Comparison of ENCODE assay signal across 16 mouse cellular contexts in genomic region chr10:13240431-13240830, GRCm38 (mm10). TPM values are rescaled to one million over a fixed set of nuclear protein-coding genes. Genes with fewer than 3 reads are reported as not detected.
DNase-seq lines count a peak whose midpoint lies in the region; ATAC-seq and TF ChIP-seq lines count a peak whose summit lies in the region.
"Had no signal": no experiment of that assay in that cellular context is flagged by ENCODE, and none has a peak within 500 bp of the region (broad histone marks: within the 10 kb centered on the region; RNA-seq: fewer than 3 reads in every experiment).

No protein-coding gene starts in this region.

- no peak overlapping the region for H3K4me3 ChIP-seq in liver, embryonic 12.5 days
- H3K4me3 ChIP-seq in intestine, postnatal 0 days (ENCODE audit: low read depth, low read length): no peak overlapping the region
- H3K4me3 ChIP-seq in stomach, embryonic 15.5 days (replicated peaks): no peak overlapping the region
- no peak overlapping the region for H3K4me3 ChIP-seq in midbrain, embryonic 10.5 days
- H3K4me3 ChIP-seq: forebrain, embryonic 15.5 days; hindbrain, embryonic 13.5 days; midbrain, embryonic 15.5 days had no signal

- H3K9me3 ChIP-seq in liver, embryonic 12.5 days (replicated peaks): no peaks in the 10 kb centered on the region
- H3K9me3 ChIP-seq in intestine, postnatal 0 days (ENCODE audit: control insufficient read depth): no peaks in the 10 kb centered on the region
- H3K9me3 ChIP-seq in stomach, embryonic 15.5 days: no peaks in the 10 kb centered on the region
- H3K9me3 ChIP-seq in midbrain, embryonic 10.5 days (replicated peaks): no peaks in the 10 kb centered on the region
- H3K9me3 ChIP-seq: forebrain, embryonic 15.5 days; hindbrain, embryonic 13.5 days; midbrain, embryonic 15.5 days had no signal

- peak; percentile 12; the same call in 1 of the 2 replicates for TF ChIP-seq CTCF in intestine, postnatal 0 days (IDR thresholded peaks at IDR 0.05; ENCODE audit: low read depth)

- peaks cover 7% of the 10 kb centered on the region for H3K4me1 ChIP-seq in liver, embryonic 12.5 days
- peaks cover 20% of the 10 kb centered on the region; the same call in 1 of the 2 replicates for H3K4me1 ChIP-seq in intestine, postnatal 0 days (replicated peaks; ENCODE audit: control insufficient read depth, insufficient read depth, low read length)
- H3K4me1 ChIP-seq in stomach, embryonic 15.5 days: peaks cover 8% of the 10 kb centered on the region; the same call in 1 of the 2 replicates
- H3K4me1 ChIP-seq in midbrain, embryonic 10.5 days: no peaks in the 10 kb centered on the region
- H3K4me1 ChIP-seq: forebrain, embryonic 15.5 days; hindbrain, embryonic 13.5 days; midbrain, embryonic 15.5 days had no signal

- DNase-seq in heart, adult 11 months: peak; percentile 83
- no peak for DNase-seq in heart, postnatal 4 days
- peak; percentile 17 for DNase-seq in liver
- DNase-seq in midbrain, embryonic 10.5 days (ENCODE audit: low spot score): no peak
- DNase-seq in cerebellum, adult 11-12 months: no peak
- DNase-seq: adrenal gland, adult 2 months; cerebellum, postnatal 14 days; kidney, adult 11 months; kidney, postnatal 10 days; lung, adult 18-20 months had no signal

- H3K27me3 ChIP-seq in liver, embryonic 12.5 days (replicated peaks): no peaks in the 10 kb centered on the region
- no peaks in the 10 kb centered on the region for H3K27me3 ChIP-seq in intestine, postnatal 0 days (replicated peaks; ENCODE audit: control insufficient read depth, insufficient read depth, low read length)
- H3K27me3 ChIP-seq in stomach, embryonic 15.5 days (replicated peaks): no peaks in the 10 kb centered on the region
- no peaks in the 10 kb centered on the region for H3K27me3 ChIP-seq in midbrain, embryonic 10.5 days (ENCODE audit: low read depth, poor library complexity, severe bottlenecking)
- H3K27me3 ChIP-seq: forebrain, embryonic 15.5 days; hindbrain, embryonic 13.5 days; midbrain, embryonic 15.5 days had no signal

- no peak overlapping the region for H3K9ac ChIP-seq in liver, embryonic 12.5 days
- no peak overlapping the region for H3K9ac ChIP-seq in intestine, postnatal 0 days (ENCODE audit: low read depth, low read length)
- H3K9ac ChIP-seq in stomach, embryonic 15.5 days: no peak overlapping the region
- H3K9ac ChIP-seq: forebrain, embryonic 15.5 days; hindbrain, embryonic 13.5 days; midbrain, embryonic 15.5 days had no signal

- ATAC-seq in liver, embryonic 12.5 days: no peak
- peak; percentile 92 for ATAC-seq in intestine, postnatal 0 days
- ATAC-seq in stomach, embryonic 15.5 days (ENCODE audit: insufficient read depth, low FRiP score, low read depth): peak; percentile 51; the same call in 1 of the 2 replicates
- ATAC-seq: forebrain, embryonic 15.5 days; midbrain, embryonic 15.5 days had no signal

- H3K27ac ChIP-seq in liver, embryonic 12.5 days: no peak overlapping the region
- no peak overlapping the region for H3K27ac ChIP-seq in intestine, postnatal 0 days (ENCODE audit: low read depth, low read length)
- H3K27ac ChIP-seq in stomach, embryonic 15.5 days: peak overlapping the region; percentile 61
- H3K27ac ChIP-seq in midbrain, embryonic 10.5 days (replicated peaks): no peak overlapping the region
- H3K27ac ChIP-seq: forebrain, embryonic 15.5 days; hindbrain, embryonic 13.5 days; midbrain, embryonic 15.5 days had no signal

- H3K4me2 ChIP-seq in liver, embryonic 12.5 days: no peak overlapping the region
- H3K4me2 ChIP-seq in intestine, postnatal 0 days (replicated peaks; ENCODE audit: low read depth): no peak overlapping the region
- H3K4me2 ChIP-seq in stomach, embryonic 15.5 days: no peak overlapping the region
- H3K4me2 ChIP-seq: forebrain, embryonic 15.5 days; hindbrain, embryonic 13.5 days; midbrain, embryonic 15.5 days had no signal

- WGBS in liver, embryonic 12.5 days (ENCODE audit: insufficient replicate concordance): 21% methylated on average over 4 of the region's 4 CpGs
- 10% methylated on average over 4 of the region's 4 CpGs for WGBS in intestine, postnatal 0 days
- 32% methylated on average over 4 of the region's 4 CpGs for WGBS in stomach, embryonic 15.5 days
- 63% methylated on average over 4 of the region's 4 CpGs for WGBS in midbrain, embryonic 10.5 days

- H3K36me3 ChIP-seq in liver, embryonic 12.5 days: peaks cover 5% of the 10 kb centered on the region
- no peaks in the 10 kb centered on the region for H3K36me3 ChIP-seq in intestine, postnatal 0 days (ENCODE audit: control insufficient read depth, insufficient read depth)
- no peaks in the 10 kb centered on the region for H3K36me3 ChIP-seq in stomach, embryonic 15.5 days
- peaks cover 16% of the 10 kb centered on the region; the same call in 1 of the 2 replicates for H3K36me3 ChIP-seq in midbrain, embryonic 10.5 days
- H3K36me3 ChIP-seq: forebrain, embryonic 15.5 days; hindbrain, embryonic 13.5 days; midbrain, embryonic 15.5 days had no signal

RNA-seq across cellular contexts. Expression of gene Ltv1, which starts 47.5 kb away (rescaled TPM):
- 10 to 100 TPM; 29.8 to 36.1 TPM for total RNA-seq in heart, postnatal 4 days (2021)
- 58.3 and 61.1 TPM in 2 replicates for polyA plus RNA-seq in liver, embryonic 12.5 days (2016; fragmentation: Nextera tagmentation; extraction: Ambion mirVana)
- polyA plus RNA-seq in intestine, postnatal 0 days (2015; fragmentation: Nextera tagmentation; extraction: Ambion mirVana): 44.1 and 45.5 TPM in 2 replicates
- polyA plus RNA-seq in stomach, embryonic 15.5 days (2015; fragmentation: Nextera tagmentation; extraction: Ambion mirVana): 74.1 and 75.3 TPM in 2 replicates
- 67.1 and 74.0 TPM in 2 replicates for polyA plus RNA-seq in midbrain, embryonic 10.5 days (2016; fragmentation: Nextera tagmentation; extraction: Ambion mirVana)

Comparison
In these comparisons a context has a peak if more than half of its experiments do, and no peak if none do; other contexts are left out.
1. DNase-seq: peak in heart, adult 11 months (single experiment) and liver (single experiment); none in heart, postnatal 4 days (single experiment), midbrain, embryonic 10.5 days (single experiment) and cerebellum, adult 11-12 months (single experiment).